Mouse (Mus musculus): Measurements from ENCODE around the gene Gm20708.

Gm20708 gene

GRCm38 (mm10) chr11:117809407-117810311, at the start of gene Gm20708, which contains the start of gene Syngr2:
Gm20708 (plus strand) TSS chr11:117809668.
Syngr2 (plus strand) TSS chr11:117809668.
- in situ Hi-C loops (cut with MboI, MseI): loop anchor here (25.0 kb wide), 1 partner anchor 1422 kb away; no protein-coding TSS in a partner anchor

GRCm38 (mm10) chr11:117760374-117761119, 48.9 kb upstream of the Gm20708 start:
- in situ Hi-C loops (cut with MboI, MseI): no loop called here

- in situ Hi-C loops (cut with MboI, MseI): no loop called here
Observed at GRCm38 (mm10) chr11:117761801-117762200, 47.7 kb upstream of the Gm20708 start.

- in situ Hi-C loops (cut with MboI, MseI): no loop called here
Observed at GRCm38 (mm10) chr11:117762246-117762645, 47.2 kb upstream of the Gm20708 start.

- in situ Hi-C loops (cut with MboI, MseI): no loop called here
Observed at GRCm38 (mm10) chr11:117764319-117764718, 45.1 kb upstream of the Gm20708 start.

GRCm38 (mm10) chr11:117765361-117765760, 44.1 kb upstream of the Gm20708 start:
- in situ Hi-C loops (cut with MboI, MseI): no loop called here

- in situ Hi-C loops (cut with MboI, MseI): no loop called here
Observed at GRCm38 (mm10) chr11:117766275-117766674, 43.2 kb upstream of the Gm20708 start.

- in situ Hi-C loops (cut with MboI, MseI): no loop called here
Observed at GRCm38 (mm10) chr11:117768725-117769682, 40.5 kb upstream of the Gm20708 start.

- in situ Hi-C loops (cut with MboI, MseI): no loop called here
Observed at GRCm38 (mm10) chr11:117769683-117770047, 39.8 kb upstream of the Gm20708 start.

GRCm38 (mm10) chr11:117770407-117770806, 39.1 kb upstream of the Gm20708 start:
- in situ Hi-C loops (cut with MboI, MseI): no loop called here

GRCm38 (mm10) chr11:117772352-117772751, 37.1 kb upstream of the Gm20708 start:
- in situ Hi-C loops (cut with MboI, MseI): no loop called here

- in situ Hi-C loops (cut with MboI, MseI): no loop called here
Observed at GRCm38 (mm10) chr11:117774925-117775324, 34.5 kb upstream of the Gm20708 start.

- in situ Hi-C loops (cut with MboI, MseI): no loop called here
Observed at GRCm38 (mm10) chr11:117775540-117775939, 33.9 kb upstream of the Gm20708 start.

- in situ Hi-C loops (cut with MboI, MseI): no loop called here
Observed at GRCm38 (mm10) chr11:117776085-117776792, 33.2 kb upstream of the Gm20708 start.

- in situ Hi-C loops (cut with MboI, MseI): no loop called here
Observed at GRCm38 (mm10) chr11:117777111-117777510, 32.4 kb upstream of the Gm20708 start.

GRCm38 (mm10) chr11:117778031-117778430, 31.4 kb upstream of the Gm20708 start:
- in situ Hi-C loops (cut with MboI, MseI): no loop called here

GRCm38 (mm10) chr11:117778851-117779433, 30.5 kb upstream of the Gm20708 start:
- in situ Hi-C loops (cut with MboI, MseI): no loop called here

- in situ Hi-C loops (cut with MboI, MseI): no loop called here
Observed at GRCm38 (mm10) chr11:117779434-117780198, 29.9 kb upstream of the Gm20708 start.

- in situ Hi-C loops (cut with MboI, MseI): no loop called here
Observed at GRCm38 (mm10) chr11:117780199-117780515, 29.3 kb upstream of the Gm20708 start.

Data from T-helper 2 cell (primary cell).